Mouse (Mus musculus): ENCODE measurements around the gene Phb2. TPM values are rescaled to one million over a fixed set of nuclear protein-coding genes. Genes with fewer than 3 reads are reported as not detected.

Phb2 gene
- polyA plus RNA-seq, 1 experiment from 2014 or later, result 257 TPM

- H3K27ac ChIP-seq, result peak overlapping the region; percentile 92
- H3K4me3 ChIP-seq, result peak overlapping the region; percentile 46
- no peak for ATAC-seq (ENCODE audit: low FRiP score)
- H3K4me2 ChIP-seq, result peak overlapping the region; percentile 91
- no peaks in the 10 kb centered on the region for H3K27me3 ChIP-seq
- 71% methylated on average over 26 of the region's 26 CpGs for WGBS
- peaks cover 66% of the 10 kb centered on the region for H3K36me3 ChIP-seq
- H3K4me1 ChIP-seq (replicated peaks), result peaks cover 36% of the 10 kb centered on the region
- H3K9ac ChIP-seq, result peak overlapping the region; percentile 67
- H3K9me3 ChIP-seq, result no peaks in the 10 kb centered on the region
Measured at GRCm38 (mm10) chr6:124744755-124745321, 32.7 kb downstream of the Phb2 start.

GRCm38 (mm10) chr6:124745490-124746295, 33.6 kb downstream of the Phb2 start:
- H3K36me3 ChIP-seq, result peaks cover 67% of the 10 kb centered on the region
- peak overlapping the region; percentile 46 for H3K4me3 ChIP-seq
- peak overlapping the region; percentile 92 for H3K27ac ChIP-seq
- peak; percentile 84 for ATAC-seq (ENCODE audit: low FRiP score)
- peaks cover 32% of the 10 kb centered on the region for H3K4me1 ChIP-seq (replicated peaks)
- H3K27me3 ChIP-seq, result no peaks in the 10 kb centered on the region
- under 1% methylated on average over 85 of the region's 85 CpGs for WGBS
- H3K9me3 ChIP-seq, result no peaks in the 10 kb centered on the region
- H3K4me2 ChIP-seq, result peak overlapping the region; percentile 91
- H3K9ac ChIP-seq, result peak overlapping the region; percentile 82

GRCm38 (mm10) chr6:124746296-124746605, 34.1 kb downstream of the Phb2 start:
- WGBS, result 17% methylated on average over 8 of the region's 8 CpGs
- Histone ChIP-seq H3K4me1 (replicated peaks) (peaks cover 32% of the 10 kb centered on the region), H3K4me2 (peak overlapping the region; percentile 91), H3K36me3 (peaks cover 67% of the 10 kb centered on the region), H3K4me3 (peak overlapping the region; percentile 46), H3K27ac (peak overlapping the region; percentile 92), H3K27me3 (no peaks in the 10 kb centered on the region), H3K9ac (peak overlapping the region; percentile 82), H3K9me3 (no peaks in the 10 kb centered on the region)
- ATAC-seq (ENCODE audit: low FRiP score), result peak; percentile 6; the same call in 1 of the 2 replicates

GRCm38 (mm10) chr6:124746654-124747632, 34.8 kb downstream of the Phb2 start:
- H3K36me3 ChIP-seq, result peaks cover 67% of the 10 kb centered on the region
- H3K9ac ChIP-seq, result peak overlapping the region; percentile 82

GRCm38 (mm10) chr6:124750405-124750804, 38.3 kb downstream of the Phb2 start:
- no peaks in the 10 kb centered on the region for H3K9me3 ChIP-seq
- H3K27me3 ChIP-seq, result no peaks in the 10 kb centered on the region
- H3K27ac ChIP-seq, result no peak overlapping the region
- ATAC-seq (ENCODE audit: low FRiP score), result no peak
- 88% methylated on average over 8 of the region's 8 CpGs for WGBS
- peaks cover 39% of the 10 kb centered on the region for H3K36me3 ChIP-seq
- H3K4me1 ChIP-seq (replicated peaks), result peaks cover 49% of the 10 kb centered on the region
- no peak overlapping the region for H3K4me3 ChIP-seq
- H3K9ac ChIP-seq, result no peak overlapping the region
- no peak overlapping the region for H3K4me2 ChIP-seq

More at GRCm38 (mm10) chr6:124746654-124747632, 34.8 kb downstream of the Phb2 start:
- 89% methylated on average over 7 of the region's 7 CpGs for WGBS
- H3K4me2 ChIP-seq, result peak overlapping the region; percentile 91
- ATAC-seq (ENCODE audit: low FRiP score), result no peak
- peaks cover 27% of the 10 kb centered on the region for H3K4me1 ChIP-seq (replicated peaks)
- H3K27me3 ChIP-seq, result no peaks in the 10 kb centered on the region
- H3K4me3 ChIP-seq, result 0 out of 2 replicates have a peak overlapping the region, but pooled peaks have one; percentile 46
- H3K9me3 ChIP-seq, result no peaks in the 10 kb centered on the region
- H3K27ac ChIP-seq, result peak overlapping the region; percentile 92

GRCm38 (mm10) chr6:124753861-124754260, 41.7 kb downstream of the Phb2 start:
- H3K27ac ChIP-seq, result no peak overlapping the region
- ATAC-seq (ENCODE audit: low FRiP score), result no peak
- H3K9ac ChIP-seq, result 0 out of 2 replicates have a peak overlapping the region, but pooled peaks have one; percentile 95
- 89% methylated on average over 2 of the region's 2 CpGs for WGBS
- no peak overlapping the region for H3K4me3 ChIP-seq
- H3K27me3 ChIP-seq, result no peaks in the 10 kb centered on the region
- H3K4me2 ChIP-seq, result peak overlapping the region; percentile 92
- H3K36me3 ChIP-seq, result peaks cover 13% of the 10 kb centered on the region
- peaks cover 54% of the 10 kb centered on the region for H3K4me1 ChIP-seq (replicated peaks)
- H3K9me3 ChIP-seq, result no peaks in the 10 kb centered on the region

GRCm38 (mm10) chr6:124755306-124755705, 43.2 kb downstream of the Phb2 start:
- Histone ChIP-seq H3K4me3 (peak overlapping the region; percentile 80), H3K4me2 (peak overlapping the region; percentile 92), H3K36me3 (0 out of 2 replicates have a peak, but pooled peaks cover 3% of the 10 kb centered on the region), H3K9ac (peak overlapping the region; percentile 95), H3K9me3 (no peaks in the 10 kb centered on the region), H3K27ac (peak overlapping the region; percentile 99), H3K4me1 (replicated peaks) (peaks cover 60% of the 10 kb centered on the region), H3K27me3 (no peaks in the 10 kb centered on the region)
- ATAC-seq (ENCODE audit: low FRiP score), result no peak
- WGBS, result 3% methylated on average over 3 of the region's 3 CpGs

- WGBS, result under 1% methylated on average over 48 of the region's 100 CpGs
- Histone ChIP-seq H3K9me3 (no peaks in the 10 kb centered on the region), H3K27me3 (no peaks in the 10 kb centered on the region), H3K4me2 (peak within 1 kb of the TSS; percentile 92), H3K4me1 (replicated peaks) (peaks cover 60% of the 10 kb centered on the region), H3K36me3 (0 out of 2 replicates have a peak, but pooled peaks cover 3% of the 10 kb centered on the region), H3K4me3 (peak within 1 kb of the TSS; percentile 80), H3K9ac (peak within 1 kb of the TSS; percentile 95), H3K27ac (peak within 1 kb of the TSS; percentile 99)
- peak; percentile 45 for ATAC-seq (ENCODE audit: low FRiP score)
Measured at GRCm38 (mm10) chr6:124755831-124756595, 43.9 kb downstream of the Phb2 start, which contains the start of the genes Gm45234 and Atn1. Gm45234 (minus strand) TSS chr6:124756021. Atn1 (minus strand) TSS chr6:124756524.

- H3K9ac ChIP-seq, result peak overlapping the region; percentile 95
- H3K27me3 ChIP-seq, result peaks cover 5% of the 10 kb centered on the region; the same call in 1 of the 2 replicates
- H3K4me3 ChIP-seq, result peak overlapping the region; percentile 80
- under 1% methylated on average over 50 of the region's 54 CpGs for WGBS
- H3K27ac ChIP-seq, result peak overlapping the region; percentile 99
- H3K4me2 ChIP-seq, result peak overlapping the region; percentile 92
- H3K9me3 ChIP-seq, result no peaks in the 10 kb centered on the region
- peaks cover 60% of the 10 kb centered on the region for H3K4me1 ChIP-seq (replicated peaks)
- 0 out of 2 replicates have a peak, but pooled peaks cover 3% of the 10 kb centered on the region for H3K36me3 ChIP-seq
- peak; percentile 65 for ATAC-seq (ENCODE audit: low FRiP score)
Measured at GRCm38 (mm10) chr6:124756652-124757350, 44.7 kb downstream of the Phb2 start.

GRCm38 (mm10) chr6:124757351-124757880, 45.3 kb downstream of the Phb2 start:
- Histone ChIP-seq H3K36me3 (0 out of 2 replicates have a peak, but pooled peaks cover 3% of the 10 kb centered on the region), H3K4me2 (peak overlapping the region; percentile 92), H3K9ac (peak overlapping the region; percentile 95), H3K27me3 (peaks cover 8% of the 10 kb centered on the region; the same call in 1 of the 2 replicates), H3K9me3 (no peaks in the 10 kb centered on the region), H3K4me1 (replicated peaks) (peaks cover 57% of the 10 kb centered on the region), H3K27ac (peak overlapping the region; percentile 99), H3K4me3 (peak overlapping the region; percentile 80)
- WGBS, result 3% methylated on average over 5 of the region's 5 CpGs
- ATAC-seq (ENCODE audit: low FRiP score), result no peak; the same call in 1 of the 2 replicates
